Mouse (Mus musculus) ES-E14 (cell line): ENCODE data around the gene Prkd3. TPM values are rescaled to one million over a fixed set of nuclear protein-coding genes. Genes with fewer than 3 reads are reported as not detected.
A peak's percentile ranks its signal among the peaks of the same experiment; 100 is the strongest.

Source experiments
- DNase-seq: peaks from one replicate; pipeline ENCODE4 v3.0.0-alpha.2; 2013; ENCODE audit warnings: low read depth, low spot score
- H3K27ac ChIP-seq: 2 replicates; pipeline ENCODE4 v1.5.1; 2012; ENCODE audit warnings: low read depth, mild to moderate bottlenecking, low read length, moderate library complexity, mixed read lengths; ENCODE audit not compliant: poor library complexity, insufficient read depth, severe bottlenecking
- H3K36me3 ChIP-seq: 2 replicates; pipeline ENCODE4 v1.6.1; 2012; ENCODE audit warnings: mild to moderate bottlenecking, low read length, moderate library complexity, mixed read lengths; ENCODE audit not compliant: control insufficient read depth, poor library complexity, insufficient read depth, severe bottlenecking
- H3K4me1 ChIP-seq, 2 experiments: fragments of 150-350 bp in 1 of 2; sonication (generic) in 1 of 2; 2 replicates each; pipeline ENCODE4 v1.6.1; 2012; ENCODE audit warnings: low read length in 2 of 2, mild to moderate bottlenecking in 1 of 2, mixed read lengths in 1 of 2; ENCODE audit not compliant: control insufficient read depth in 2 of 2, insufficient read depth in 2 of 2, poor library complexity in 1 of 2
- H3K4me3 ChIP-seq, 2 experiments: fragments of 150-350 bp in 1 of 2; sonication (generic) in 1 of 2; 2 replicates each; pipeline ENCODE4 v1.5.1; 2012; ENCODE audit warnings: low read length in 2 of 2, low read depth in 1 of 2, mild to moderate bottlenecking in 1 of 2, mixed read lengths in 1 of 2; ENCODE audit not compliant: insufficient read depth in 1 of 2, poor library complexity in 1 of 2, severe bottlenecking in 1 of 2
- H3K9ac ChIP-seq: 2 replicates; pipeline ENCODE4 v1.6.1; 2012; ENCODE audit warnings: low read depth, mild to moderate bottlenecking, low read length, mixed read lengths; ENCODE audit not compliant: poor library complexity, insufficient read depth, severe bottlenecking
- H3K9me3 ChIP-seq: fragments of 150-350 bp; sonication (generic); 2 replicates; pipeline ENCODE4 v1.6.1; 2012; ENCODE audit warnings: low read depth, mild to moderate bottlenecking, low read length; ENCODE audit not compliant: control insufficient read depth, insufficient read depth
- CHD2 ChIP-seq: IDR thresholded peaks from 2 replicates; pipeline ENCODE4 v1.6.1; 2014; ENCODE audit warnings: mild to moderate bottlenecking, low read depth, low read length, inconsistent platforms
- HCFC1 ChIP-seq: IDR thresholded peaks from 2 replicates; pipeline ENCODE4 v1.6.1; 2012; ENCODE audit warnings: low read length, inconsistent platforms, borderline replicate concordance; ENCODE audit not compliant: insufficient read depth
- MAFK ChIP-seq: IDR thresholded peaks from 2 replicates; pipeline ENCODE4 v1.6.1; 2014; ENCODE audit warnings: mild to moderate bottlenecking, low read depth, low read length, inconsistent platforms; ENCODE audit not compliant: insufficient read depth
- ZC3H11A ChIP-seq: IDR thresholded peaks from 2 replicates; pipeline ENCODE4 v1.6.1; 2012; ENCODE audit warnings: low read depth, mild to moderate bottlenecking, inconsistent platforms, low read length, borderline replicate concordance
- ZNF384 ChIP-seq: IDR thresholded peaks from 2 replicates; pipeline ENCODE4 v1.6.1; 2012; ENCODE audit warnings: low read depth, low read length, inconsistent platforms
- in situ Hi-C, 2 experiments: fragments of 600-800 bp; cut with MboI; formaldehyde crosslinking; loops; one replicate each; pipeline ENCODE4 v1.15.1; 2025; ENCODE audit warnings: low sequenced_read_pairs in 2 of 2, inconsistent platforms in 1 of 2; ENCODE audit not compliant: unreplicated experiment in 2 of 2
- total RNA-seq: library from RNA; depleted of rRNA; stranded (reverse); fragments of 300-350 nt; gene quantifications from 2 replicates; pipeline ENCODE4 v1.2.3, GENCODE M21; 2012

Prkd3 gene
- total RNA-seq, 1 experiment = 25.7 TPM

- in situ Hi-C loops = no loop called here
- Histone ChIP-seq H3K27ac (no peak overlapping the region), H3K4me1 (peaks cover 0 to 5% of the 10 kb centered on the region in 2 experiments; a peak in 2 of 4 replicates), H3K4me3 (no peak overlapping the region), H3K9me3 (no peaks in the 10 kb centered on the region), H3K36me3 (no peaks in the 10 kb centered on the region), H3K9ac (no peak overlapping the region)
- DNase-seq = no peak
- no peak for TF ChIP-seq ZC3H11A
- TF ChIP-seq MAFK = no peak
- no peak for TF ChIP-seq HCFC1
- no peak for TF ChIP-seq ZNF384
- TF ChIP-seq CHD2 = no peak
These were observed 43.6 kb upstream of the Prkd3 start for GRCm38 (mm10) chr17:79064250-79064649.

- H3K9me3 ChIP-seq = no peaks in the 10 kb centered on the region
- no peaks in the 10 kb centered on the region for H3K36me3 ChIP-seq
- in situ Hi-C loops = no loop called here
- no peak overlapping the region for H3K27ac ChIP-seq
- TF ChIP-seq ZNF384 (no peak), MAFK (no peak), HCFC1 (no peak), CHD2 (no peak), ZC3H11A (no peak)
- peaks cover 0 to 5% of the 10 kb centered on the region in 2 experiments; a peak in 1 of 4 replicates for H3K4me1 ChIP-seq
- DNase-seq = no peak
- H3K4me3 ChIP-seq = no peak overlapping the region
- H3K9ac ChIP-seq = no peak overlapping the region
These were observed 39.6 kb upstream of the Prkd3 start for GRCm38 (mm10) chr17:79060221-79060620.

GRCm38 (mm10) chr17:79058271-79058670, 37.7 kb upstream of the Prkd3 start:
- no peaks in the 10 kb centered on the region for H3K9me3 ChIP-seq
- TF ChIP-seq ZNF384 = no peak
- no peak for TF ChIP-seq HCFC1
- no peak for TF ChIP-seq CHD2
- no peak for TF ChIP-seq MAFK
- no peaks in the 10 kb centered on the region for H3K36me3 ChIP-seq
- H3K9ac ChIP-seq = no peak overlapping the region
- DNase-seq = no peak
- H3K27ac ChIP-seq = no peak overlapping the region
- no peak overlapping the region for H3K4me3 ChIP-seq
- in situ Hi-C loops = no loop called here
- H3K4me1 ChIP-seq = peaks cover 0 to 5% of the 10 kb centered on the region in 2 experiments; a peak in 1 of 4 replicates

- in situ Hi-C loops = no loop called here
- H3K9ac ChIP-seq = peak overlapping the region; percentile 11; the same call in 1 of the 2 replicates
- H3K4me3 ChIP-seq = peak overlapping the region; percentile 61 to 70
- H3K27ac ChIP-seq = no peak overlapping the region
- H3K4me1 ChIP-seq = no peaks in the 10 kb centered on the region
- peak; percentile 66 for DNase-seq
- TF ChIP-seq ZNF384 (no peak), HCFC1 (peak; percentile 49; the same call in 1 of the 2 replicates), CHD2 (no peak), MAFK (no peak), ZC3H11A (no peak)
- H3K36me3 ChIP-seq = no peaks in the 10 kb centered on the region
- no peaks in the 10 kb centered on the region for H3K9me3 ChIP-seq
These were observed 31.6 kb upstream of the Prkd3 start for GRCm38 (mm10) chr17:79052088-79052812.
